Mouse (Mus musculus): Measurements from ENCODE around the gene Snx33. TPM values are rescaled to one million over a fixed set of nuclear protein-coding genes. Genes with fewer than 3 reads are reported as not detected.

Gene Snx33
- 11.9 and 12.3 TPM in 2 replicates for polyA plus RNA-seq (2015; fragmentation: Nextera tagmentation; extraction: Ambion mirVana)

DNA sequence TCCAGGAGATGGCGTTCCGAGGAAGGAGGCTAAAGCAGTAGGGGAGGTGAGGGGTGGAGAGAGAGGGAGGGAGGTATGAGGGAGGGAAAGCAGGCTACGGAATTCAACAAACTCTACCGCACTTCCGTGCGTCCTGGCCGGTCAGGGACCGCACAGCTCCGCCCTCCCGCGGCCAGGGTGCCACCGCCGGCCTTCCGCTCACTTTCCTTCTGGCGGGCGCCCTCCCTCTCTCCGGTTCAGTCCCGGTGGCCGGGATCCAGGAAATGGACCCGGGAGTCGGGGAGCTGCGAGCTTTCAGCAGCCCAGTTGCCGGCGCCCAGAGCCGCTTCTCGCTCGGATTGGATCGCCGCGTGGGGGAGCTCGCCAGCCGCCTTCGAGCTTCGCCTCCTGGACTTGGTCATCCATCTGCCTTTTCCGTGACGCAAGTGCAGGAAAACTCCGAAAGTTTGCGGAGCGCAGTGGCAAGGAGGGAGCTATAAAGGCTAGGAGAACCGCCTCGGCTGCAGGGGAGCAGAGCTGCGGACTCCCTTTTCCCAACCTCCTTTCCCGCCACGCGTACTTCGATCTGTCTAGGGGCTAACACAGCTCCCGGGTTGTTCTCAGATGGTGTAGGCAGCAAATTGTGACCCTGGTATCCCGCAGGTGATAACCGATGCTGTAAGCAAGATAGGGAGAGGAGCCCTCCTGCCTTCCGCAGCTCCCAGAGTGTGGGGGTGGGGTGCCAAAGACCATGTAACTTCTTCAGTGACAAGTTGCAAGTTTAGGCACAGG is at the start of gene Snx33:
Gene Snx33, minus strand, starts transcription at position 331 of the 771 bp plus-strand sequence.
- Histone ChIP-seq H3K9me3 (ENCODE audit: low read length) (no peaks in the 10 kb centered on the region), H3K4me3 (ENCODE audit: low read length) (peak within 1 kb of the TSS; percentile 71), H3K36me3 (ENCODE audit: insufficient read depth, low read length) (no peaks in the 10 kb centered on the region), H3K9ac (replicated peaks; ENCODE audit: low read length) (peak within 1 kb of the TSS; percentile 76), H3K27ac (ENCODE audit: low read length) (peak within 1 kb of the TSS; percentile 98), H3K27me3 (ENCODE audit: insufficient read depth, low read length) (no peaks in the 10 kb centered on the region), H3K4me1 (ENCODE audit: insufficient read depth, low read length) (peaks cover 44% of the 10 kb centered on the region), H3K4me2 (replicated peaks; ENCODE audit: low read depth, low read length) (peak within 1 kb of the TSS; percentile 90)
- peak; percentile 88 for ATAC-seq (ENCODE audit: low FRiP score, low TSS enrichment)
- under 1% methylated on average over 50 of the region's 50 CpGs for WGBS

DNA sequence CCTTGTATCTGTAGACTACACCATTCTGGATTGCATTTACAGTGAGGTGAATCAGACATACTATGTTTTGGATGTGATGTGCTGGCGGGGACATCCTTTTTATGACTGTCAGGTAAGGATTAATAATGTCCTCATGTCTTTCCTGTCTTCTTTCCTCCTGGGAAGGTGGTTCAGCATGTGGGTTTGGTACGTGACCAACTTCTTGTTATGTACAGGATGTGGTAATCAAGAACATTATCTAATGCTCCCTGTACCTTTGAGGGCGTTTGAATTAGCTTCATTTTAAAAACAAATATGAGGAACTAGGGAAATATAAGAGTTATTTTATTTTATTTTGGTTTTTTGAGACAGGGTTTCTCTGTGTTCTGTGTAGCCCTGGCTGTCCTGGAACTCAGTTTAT is 47.0 kb upstream of the Snx33 start:
- no peak for ATAC-seq (ENCODE audit: low FRiP score, low TSS enrichment)
- H3K4me3 ChIP-seq (ENCODE audit: low read length) = no peak overlapping the region
- no peaks in the 10 kb centered on the region for H3K27me3 ChIP-seq (ENCODE audit: insufficient read depth, low read length)
- no peaks in the 10 kb centered on the region for H3K9me3 ChIP-seq (ENCODE audit: low read length)
- H3K9ac ChIP-seq (replicated peaks; ENCODE audit: low read length) = no peak overlapping the region
- WGBS = 77% methylated on average over 3 of the region's 3 CpGs
- peaks cover 14% of the 10 kb centered on the region for H3K36me3 ChIP-seq (ENCODE audit: insufficient read depth, low read length)
- H3K4me1 ChIP-seq (ENCODE audit: insufficient read depth, low read length) = no peaks in the 10 kb centered on the region
- H3K4me2 ChIP-seq (replicated peaks; ENCODE audit: low read depth, low read length) = no peak overlapping the region
- no peak overlapping the region for H3K27ac ChIP-seq (ENCODE audit: low read length)

DNA sequence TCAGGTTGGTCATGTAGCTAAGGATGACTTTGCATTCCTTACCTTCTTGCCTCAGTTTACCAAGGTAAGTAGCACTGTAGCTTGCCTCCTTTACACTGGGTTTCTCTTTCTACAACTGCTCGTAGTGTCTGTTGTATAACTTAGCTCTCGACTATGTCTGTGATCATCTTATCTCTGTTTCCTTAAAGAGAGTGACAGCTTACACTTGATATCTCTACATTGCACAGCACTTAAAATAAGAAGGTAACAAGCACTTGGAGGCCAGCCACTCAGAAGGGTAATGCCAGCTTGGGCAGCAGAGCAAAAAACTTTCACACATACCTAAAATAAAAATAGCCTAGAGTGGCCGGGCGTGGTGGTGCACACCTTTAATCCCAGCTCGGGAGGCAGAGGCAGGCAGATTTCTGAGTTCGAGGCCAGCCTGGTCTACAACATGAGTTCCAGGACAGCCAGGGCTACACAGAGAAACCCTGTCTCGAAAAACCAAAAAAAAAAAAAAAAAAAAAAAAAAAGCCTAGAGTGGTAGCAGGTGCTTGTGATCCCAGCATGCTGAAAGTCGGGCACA is 45.9 kb upstream of the Snx33 start:
- Histone ChIP-seq H3K4me3 (ENCODE audit: low read length) (no peak overlapping the region), H3K9ac (replicated peaks; ENCODE audit: low read length) (no peak overlapping the region), H3K27me3 (ENCODE audit: insufficient read depth, low read length) (no peaks in the 10 kb centered on the region), H3K4me1 (ENCODE audit: insufficient read depth, low read length) (no peaks in the 10 kb centered on the region), H3K27ac (ENCODE audit: low read length) (no peak overlapping the region), H3K9me3 (ENCODE audit: low read length) (no peaks in the 10 kb centered on the region), H3K36me3 (ENCODE audit: insufficient read depth, low read length) (peaks cover 9% of the 10 kb centered on the region), H3K4me2 (replicated peaks; ENCODE audit: low read depth, low read length) (no peak overlapping the region)
- no peak for ATAC-seq (ENCODE audit: low FRiP score, low TSS enrichment)
- WGBS = 93% methylated on average over 7 of the region's 8 CpGs

DNA sequence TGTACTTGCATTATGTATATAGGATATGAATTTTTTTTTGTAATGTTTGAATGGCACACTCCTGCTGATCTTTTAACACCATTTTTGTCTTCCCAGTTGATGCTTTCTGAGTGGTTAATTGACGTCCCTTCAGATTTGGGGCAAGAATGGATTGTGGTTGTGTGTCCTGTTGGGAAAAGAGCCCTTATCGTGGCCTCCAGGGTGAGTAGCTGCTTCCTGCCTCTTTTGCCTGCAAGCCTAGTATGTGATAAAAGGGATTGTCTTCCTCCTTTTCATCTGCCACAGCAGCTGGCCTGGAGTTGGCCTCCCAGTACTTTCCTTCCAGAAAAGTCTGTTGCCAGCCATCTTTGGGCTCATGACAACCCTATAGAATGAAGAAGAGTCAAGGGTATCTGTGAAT is 42.0 kb upstream of the Snx33 start:
- ATAC-seq (ENCODE audit: low FRiP score, low TSS enrichment) = no peak
- Histone ChIP-seq H3K4me2 (replicated peaks; ENCODE audit: low read depth, low read length) (no peak overlapping the region), H3K27me3 (ENCODE audit: insufficient read depth, low read length) (no peaks in the 10 kb centered on the region), H3K4me3 (ENCODE audit: low read length) (no peak overlapping the region), H3K4me1 (ENCODE audit: insufficient read depth, low read length) (no peaks in the 10 kb centered on the region), H3K9ac (replicated peaks; ENCODE audit: low read length) (no peak overlapping the region), H3K27ac (ENCODE audit: low read length) (no peak overlapping the region), H3K9me3 (ENCODE audit: low read length) (no peaks in the 10 kb centered on the region), H3K36me3 (ENCODE audit: insufficient read depth, low read length) (peaks cover 17% of the 10 kb centered on the region)
- WGBS = 89% methylated on average over 2 of the region's 2 CpGs

DNA sequence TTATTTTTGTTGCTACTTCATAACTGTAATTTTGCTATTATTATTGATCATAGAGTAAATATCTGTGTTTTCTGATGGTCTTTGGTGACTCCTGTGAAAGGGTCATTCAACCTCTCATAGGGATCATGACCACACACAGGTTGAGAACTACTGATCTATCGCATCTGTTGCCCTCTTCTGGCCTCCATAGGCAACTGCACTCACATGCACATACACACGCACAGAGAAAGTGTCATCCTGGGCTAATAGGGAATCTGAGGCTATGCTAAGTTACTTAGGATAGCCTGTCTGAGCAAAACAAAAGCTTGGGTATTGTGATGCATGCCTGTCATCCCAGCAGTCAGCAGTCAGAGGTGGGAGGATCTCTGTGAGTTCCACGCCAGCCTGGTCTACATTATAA is 33.4 kb upstream of the Snx33 start:
- Histone ChIP-seq H3K9ac (replicated peaks; ENCODE audit: low read length) (no peak overlapping the region), H3K4me1 (ENCODE audit: insufficient read depth, low read length) (0 out of 2 replicates have a peak, but pooled peaks cover 4% of the 10 kb centered on the region), H3K4me3 (ENCODE audit: low read length) (no peak overlapping the region), H3K36me3 (ENCODE audit: insufficient read depth, low read length) (peaks cover 28% of the 10 kb centered on the region), H3K9me3 (ENCODE audit: low read length) (no peaks in the 10 kb centered on the region), H3K4me2 (replicated peaks; ENCODE audit: low read depth, low read length) (no peak overlapping the region), H3K27ac (ENCODE audit: low read length) (no peak overlapping the region), H3K27me3 (ENCODE audit: insufficient read depth, low read length) (no peaks in the 10 kb centered on the region)
- ATAC-seq (ENCODE audit: low FRiP score, low TSS enrichment) = no peak
- 94% methylated on average over 3 of the region's 3 CpGs for WGBS

DNA sequence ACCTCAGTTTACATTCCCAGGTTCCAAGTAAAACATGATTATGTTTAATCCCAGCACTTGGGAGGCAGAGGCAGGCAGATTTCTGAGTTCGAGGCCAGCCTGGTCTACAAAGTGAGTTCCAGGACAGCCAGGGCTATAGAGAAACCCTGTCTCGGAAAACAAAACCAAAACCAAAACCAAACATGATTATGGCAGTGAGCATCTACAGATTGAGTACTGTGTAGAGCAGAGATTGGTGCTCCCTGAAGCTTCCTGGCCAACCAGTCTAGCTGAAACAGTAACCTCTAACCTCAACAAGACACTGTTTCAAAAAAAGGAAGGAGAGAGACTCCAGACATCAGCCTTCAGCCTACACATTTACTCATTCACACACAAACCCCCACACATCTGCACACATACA is 30.5 kb upstream of the Snx33 start:
- ATAC-seq (ENCODE audit: low FRiP score, low TSS enrichment) = no peak
- H3K27me3 ChIP-seq (ENCODE audit: insufficient read depth, low read length) = no peaks in the 10 kb centered on the region
- H3K4me2 ChIP-seq (replicated peaks; ENCODE audit: low read depth, low read length) = no peak overlapping the region
- no peak overlapping the region for H3K27ac ChIP-seq (ENCODE audit: low read length)
- H3K36me3 ChIP-seq (ENCODE audit: insufficient read depth, low read length) = peaks cover 22% of the 10 kb centered on the region
- 96% methylated on average over 2 of the region's 2 CpGs for WGBS
- H3K9me3 ChIP-seq (ENCODE audit: low read length) = no peaks in the 10 kb centered on the region
- H3K4me1 ChIP-seq (ENCODE audit: insufficient read depth, low read length) = 0 out of 2 replicates have a peak, but pooled peaks cover 4% of the 10 kb centered on the region
- H3K4me3 ChIP-seq (ENCODE audit: low read length) = no peak overlapping the region
- H3K9ac ChIP-seq (replicated peaks; ENCODE audit: low read length) = no peak overlapping the region

DNA sequence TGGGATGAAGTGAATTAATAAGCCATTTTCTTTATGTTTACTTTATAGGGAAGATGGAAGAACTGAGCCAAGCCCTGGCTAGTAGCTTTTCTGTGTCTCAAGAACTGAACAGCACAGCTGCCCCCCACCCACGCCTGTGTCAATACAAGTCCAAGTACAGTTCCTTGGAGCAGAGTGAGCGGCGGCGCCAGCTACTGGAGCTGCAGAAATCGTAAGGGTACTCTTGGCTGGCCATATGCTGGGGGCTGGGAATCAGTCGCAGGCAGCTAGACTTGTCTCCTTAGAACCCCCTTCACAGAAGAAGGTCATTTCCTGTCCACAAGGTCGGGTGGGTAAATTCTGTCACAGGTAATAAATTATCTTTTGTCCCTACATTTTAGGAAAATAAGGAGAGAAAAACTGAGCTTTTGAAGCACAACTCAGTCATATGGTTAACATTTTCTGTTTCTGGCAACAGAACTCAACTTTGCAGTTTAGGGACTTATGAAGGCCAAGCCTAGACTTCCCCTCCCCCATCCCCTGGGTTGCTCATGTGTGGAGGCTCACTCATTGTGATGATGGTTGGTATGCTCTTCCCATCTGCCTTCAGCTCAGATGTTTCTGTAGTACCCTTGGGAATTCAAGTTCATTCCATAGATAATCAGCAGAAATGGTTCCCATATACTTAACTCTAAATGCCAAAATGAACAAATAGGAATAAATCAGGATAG is 28.9 kb upstream of the Snx33 start:
- Histone ChIP-seq H3K9ac (replicated peaks; ENCODE audit: low read length) (no peak overlapping the region), H3K4me1 (ENCODE audit: insufficient read depth, low read length) (0 out of 2 replicates have a peak, but pooled peaks cover 4% of the 10 kb centered on the region), H3K36me3 (ENCODE audit: insufficient read depth, low read length) (peaks cover 10% of the 10 kb centered on the region), H3K4me2 (replicated peaks; ENCODE audit: low read depth, low read length) (no peak overlapping the region), H3K27ac (ENCODE audit: low read length) (no peak overlapping the region; the same call in 1 of the 2 replicates), H3K9me3 (ENCODE audit: low read length) (no peaks in the 10 kb centered on the region), H3K27me3 (ENCODE audit: insufficient read depth, low read length) (no peaks in the 10 kb centered on the region), H3K4me3 (ENCODE audit: low read length) (no peak overlapping the region)
- 49% methylated on average over 7 of the region's 7 CpGs for WGBS
- no peak for ATAC-seq (ENCODE audit: low FRiP score, low TSS enrichment)

DNA sequence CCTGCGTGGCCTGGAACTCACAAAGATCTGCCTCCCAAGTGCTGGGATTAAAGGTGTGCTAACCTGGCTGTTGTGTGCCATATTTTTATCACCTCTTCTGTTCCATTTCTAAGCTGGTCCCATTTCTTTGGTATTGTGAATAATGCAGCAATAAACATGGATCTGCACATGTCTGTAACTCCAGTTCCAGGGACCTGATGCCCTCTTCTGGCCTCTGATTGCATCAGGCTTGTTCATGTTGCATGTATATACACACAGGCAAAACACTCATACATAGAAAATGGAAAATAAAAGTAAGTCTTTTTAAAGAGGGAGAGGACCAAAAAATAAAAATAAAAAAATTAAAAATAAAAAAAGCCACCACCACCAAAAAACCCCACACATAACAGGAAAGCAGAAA is 25.4 kb upstream of the Snx33 start:
- H3K36me3 ChIP-seq (ENCODE audit: insufficient read depth, low read length) = peaks cover 4% of the 10 kb centered on the region; the same call in 1 of the 2 replicates
- no peaks in the 10 kb centered on the region for H3K27me3 ChIP-seq (ENCODE audit: insufficient read depth, low read length)
- no peak overlapping the region for H3K4me3 ChIP-seq (ENCODE audit: low read length)
- WGBS = 95% methylated on average over 1 of the region's 1 CpGs
- no peak overlapping the region for H3K4me2 ChIP-seq (replicated peaks; ENCODE audit: low read depth, low read length)
- no peak overlapping the region for H3K9ac ChIP-seq (replicated peaks; ENCODE audit: low read length)
- H3K27ac ChIP-seq (ENCODE audit: low read length) = no peak overlapping the region
- H3K4me1 ChIP-seq (ENCODE audit: insufficient read depth, low read length) = peaks cover 12% of the 10 kb centered on the region
- no peak for ATAC-seq (ENCODE audit: low FRiP score, low TSS enrichment)
- no peaks in the 10 kb centered on the region for H3K9me3 ChIP-seq (ENCODE audit: low read length)

DNA sequence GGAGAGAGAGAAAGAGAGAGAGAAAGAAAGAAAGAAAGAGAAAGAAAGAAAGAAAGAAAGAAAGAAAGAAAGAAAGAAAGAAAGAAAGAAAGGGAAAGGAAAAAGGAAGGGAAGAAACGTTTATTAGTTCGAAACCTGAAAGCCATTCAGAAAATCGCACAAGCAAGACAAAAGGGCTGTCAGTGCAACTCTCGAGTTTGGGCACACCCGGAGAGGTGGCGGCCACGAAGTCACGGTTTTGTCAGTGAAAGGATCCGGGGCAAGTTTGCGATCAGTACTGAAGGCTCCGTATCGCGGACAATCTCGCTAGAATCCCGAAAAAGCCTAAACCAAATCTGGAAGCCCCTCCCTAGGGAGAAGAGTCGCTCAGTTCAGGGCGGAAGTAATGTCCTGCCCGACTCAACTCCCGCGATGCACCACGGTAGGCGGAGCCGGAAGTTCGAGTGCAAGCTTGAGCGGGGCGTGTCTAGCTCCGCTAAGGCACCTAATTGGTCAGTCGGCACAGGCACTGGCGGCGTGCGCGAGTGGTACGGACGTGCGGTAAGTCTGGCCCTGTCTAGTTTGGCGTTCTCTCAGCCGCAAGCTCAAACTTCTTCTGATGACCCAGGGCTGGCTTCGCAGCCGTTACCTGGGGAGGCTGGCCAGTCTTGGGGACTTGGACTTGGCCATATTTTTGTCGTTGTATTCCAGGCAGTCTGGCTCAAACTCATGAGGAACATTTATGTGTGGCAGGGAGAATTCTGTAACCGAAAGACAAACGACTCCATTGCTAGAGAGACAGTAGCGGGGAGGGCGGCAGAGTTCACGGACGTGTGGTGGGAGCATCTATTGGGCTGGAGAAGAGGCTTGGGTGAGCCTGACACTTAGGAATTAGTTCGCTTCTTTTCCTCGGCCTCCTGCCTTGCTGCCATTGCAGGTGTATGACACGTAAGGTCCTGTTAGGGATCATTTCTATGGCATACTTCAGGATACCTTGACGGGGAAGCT is 22.5 kb upstream of the Snx33 start, which contains the start of gene Snupn:
Gene Snupn, plus strand, starts transcription at position 465 of the 987 bp plus-strand sequence.
- Histone ChIP-seq H3K4me1 (ENCODE audit: insufficient read depth, low read length) (peaks cover 8% of the 10 kb centered on the region), H3K9ac (replicated peaks; ENCODE audit: low read length) (peak within 1 kb of the TSS; percentile 84), H3K27ac (ENCODE audit: low read length) (peak within 1 kb of the TSS; percentile 93), H3K4me2 (replicated peaks; ENCODE audit: low read depth, low read length) (peak within 1 kb of the TSS; percentile 86), H3K27me3 (ENCODE audit: insufficient read depth, low read length) (no peaks in the 10 kb centered on the region), H3K4me3 (ENCODE audit: low read length) (peak within 1 kb of the TSS; percentile 77), H3K36me3 (ENCODE audit: insufficient read depth, low read length) (peaks cover 1% of the 10 kb centered on the region; the same call in 1 of the 2 replicates), H3K9me3 (ENCODE audit: low read length) (no peaks in the 10 kb centered on the region)
- peak; percentile 100 for ATAC-seq (ENCODE audit: low FRiP score, low TSS enrichment)
- under 1% methylated on average over 50 of the region's 50 CpGs for WGBS

Data from kidney, embryonic 16.5 days (tissue).